Mouse (Mus musculus) kidney, postnatal 36 days (tissue): ENCODE data around the gene Letmd1.

ENCODE experiments used
- DNase-seq, 2 experiments: peaks; one replicate each; pipeline ENCODE4 v3.0.0; 2021 to 2022; ENCODE audit warnings: mixed read lengths in 2 of 2

Gene Letmd1

DNA sequence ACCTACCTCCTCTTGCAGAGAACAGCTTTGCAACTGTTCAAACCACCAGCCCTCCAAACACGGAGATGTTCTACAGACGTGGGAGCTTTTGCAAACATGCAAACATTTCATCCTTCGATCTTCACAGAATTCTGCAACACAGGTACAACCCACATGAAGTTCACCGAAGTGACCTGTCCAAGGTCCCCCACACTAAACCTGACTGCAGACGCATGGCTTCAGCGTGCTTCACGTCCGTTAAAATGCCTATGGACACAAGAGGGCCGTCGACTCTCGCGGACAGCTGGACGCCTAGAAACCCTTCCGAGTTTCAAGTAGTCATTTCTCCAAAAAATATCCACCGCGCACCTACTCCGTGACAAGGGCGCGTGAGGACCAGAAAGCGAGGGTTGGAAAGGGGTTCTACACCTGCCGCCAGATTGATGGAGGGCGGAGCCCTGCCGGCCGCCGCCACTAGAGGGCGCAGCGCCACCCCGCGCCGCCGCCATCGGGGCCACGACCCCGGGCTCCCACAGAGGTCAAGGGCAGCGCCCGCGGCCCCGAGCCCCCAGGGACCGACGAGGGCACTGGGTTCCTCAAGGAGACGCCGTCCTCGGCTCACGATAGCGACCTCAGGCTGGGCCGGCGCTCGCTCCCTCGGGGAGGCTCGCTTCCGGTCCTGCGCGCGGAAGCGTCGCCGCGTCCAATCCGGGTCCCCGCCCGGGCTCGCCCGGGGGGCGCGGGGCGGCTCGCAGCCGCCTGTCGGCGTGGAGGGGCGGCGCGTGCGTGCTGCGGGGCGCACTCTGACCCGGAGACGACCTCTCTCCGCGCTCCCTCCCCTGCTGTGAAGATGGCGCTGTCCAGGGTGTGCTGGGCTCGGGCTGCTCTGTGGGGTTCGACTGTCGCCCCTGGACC lies at the start of gene Letmd1:
Gene Letmd1 (plus strand): TSS at position 729 of the 894 bp plus-strand sequence.
- DNase-seq, result peak; percentile 91 to 94

DNA sequence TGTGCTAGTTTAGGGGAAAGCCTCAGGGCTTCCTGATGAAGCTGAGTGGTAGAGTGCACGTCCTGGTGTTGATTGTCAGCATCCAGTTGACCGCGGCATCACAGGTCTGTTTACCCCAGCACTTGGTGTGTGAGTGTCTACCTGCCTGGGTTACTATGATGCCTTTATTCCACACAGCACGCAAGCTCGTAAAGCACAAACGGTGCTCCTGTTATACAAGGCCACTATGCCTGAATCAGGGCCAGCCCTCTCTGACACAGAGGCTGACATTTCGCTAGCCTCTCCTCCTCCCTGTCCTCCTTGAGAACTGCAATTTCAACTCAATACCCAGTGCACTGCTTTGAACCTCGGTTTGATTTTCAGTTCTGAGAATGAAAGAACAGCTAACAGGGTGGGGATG lies 49.5 kb upstream of the Letmd1 start:
- peak in 1 of 2 experiments; percentile 30 for DNase-seq

DNA sequence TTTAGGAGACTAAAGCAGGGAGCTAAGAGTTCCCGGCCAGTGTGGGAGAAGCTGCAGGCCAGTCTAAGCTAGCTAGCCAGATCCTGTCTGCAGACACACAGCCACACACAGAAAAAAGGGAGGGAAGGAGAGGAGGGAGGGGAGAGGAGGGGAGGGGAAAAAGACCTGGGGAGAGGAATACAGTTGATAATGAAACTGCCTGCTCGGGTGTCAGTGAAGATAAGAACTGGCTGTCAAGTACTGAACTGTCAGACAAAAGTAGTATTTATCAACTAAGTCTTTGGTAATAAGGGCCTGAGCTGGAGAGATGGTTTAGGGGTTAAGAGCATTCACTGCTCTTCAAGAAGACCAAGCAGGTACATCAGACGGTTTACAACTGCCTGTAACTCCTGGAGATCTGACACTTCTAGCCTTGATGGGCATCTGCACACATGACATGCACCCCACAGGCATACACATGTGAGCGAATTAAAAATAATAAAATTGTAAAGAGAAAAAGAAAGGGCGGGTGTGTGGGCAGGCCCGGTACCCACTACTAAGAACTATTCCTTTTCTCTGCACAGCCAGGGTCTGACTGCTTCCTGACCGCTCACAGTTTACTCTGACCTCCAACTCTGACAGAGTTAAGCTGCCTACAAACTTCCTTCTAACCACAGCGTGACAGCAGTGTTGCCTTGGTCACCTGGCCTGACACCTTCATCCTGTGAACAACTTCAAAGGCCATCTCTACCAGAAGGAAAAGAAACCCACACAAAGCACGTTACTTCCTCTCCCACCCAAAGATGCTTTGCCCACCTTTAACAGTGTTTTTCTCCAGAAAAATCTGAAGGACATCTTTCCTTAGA lies 48.7 kb upstream of the Letmd1 start:
- no peak for DNase-seq

DNA sequence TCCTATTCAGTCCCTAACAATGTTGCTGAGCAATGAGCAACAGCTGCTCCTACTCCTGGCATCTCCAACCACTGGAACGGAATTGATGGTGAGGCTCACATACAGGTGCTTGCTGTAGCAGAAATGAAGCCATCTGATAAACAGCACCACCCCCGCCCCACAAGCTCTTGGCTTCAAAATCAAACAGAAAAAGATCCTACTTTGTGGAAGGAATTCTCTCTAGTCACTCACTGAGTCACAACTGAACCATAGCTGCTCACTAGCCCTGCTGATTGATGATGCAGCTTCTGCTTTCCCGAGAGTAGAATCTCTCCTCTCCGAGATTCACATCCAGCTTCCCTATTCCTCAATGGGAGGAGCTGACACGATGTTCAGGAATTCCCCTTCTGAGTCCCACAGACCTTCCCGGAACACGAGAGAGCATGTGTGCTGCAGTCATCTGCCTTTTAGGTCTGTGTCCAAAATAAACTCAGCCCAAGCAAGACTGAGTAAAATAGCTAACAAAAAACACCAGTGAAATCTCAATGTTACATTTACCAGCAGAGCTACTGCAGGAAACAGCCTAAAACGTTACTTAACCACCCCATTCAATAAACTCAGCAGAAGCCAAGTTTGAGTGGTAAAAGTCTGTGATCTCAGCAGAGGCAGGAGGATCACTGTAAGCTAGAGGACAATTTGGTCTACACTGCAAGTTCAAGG lies 47.6 kb upstream of the Letmd1 start:
- peak in 1 of 2 experiments; percentile 34 for DNase-seq

DNA sequence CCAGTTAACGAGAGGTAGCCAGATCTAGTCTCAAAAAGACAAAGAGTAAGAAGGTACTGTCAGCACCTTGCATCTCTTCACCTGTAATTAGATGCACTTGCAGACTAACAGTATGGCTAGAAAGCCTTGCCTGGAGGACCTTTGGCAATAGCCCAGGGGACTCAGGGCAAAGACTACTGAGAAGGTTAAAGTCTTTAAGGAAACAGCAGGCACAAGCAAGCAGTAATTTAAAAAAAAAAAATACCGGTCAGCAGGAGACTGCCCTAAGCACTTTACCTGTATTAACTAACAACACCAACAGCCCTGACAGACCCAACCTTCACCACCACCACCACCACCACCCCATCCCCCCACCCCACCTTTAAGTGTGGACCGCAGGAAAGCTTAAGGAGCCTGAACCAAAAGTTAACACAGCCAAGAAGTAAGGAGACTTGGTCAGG lies 47.0 kb upstream of the Letmd1 start, which contains the start of gene Gm5475:
Gene Gm5475 (plus strand): TSS at position 390 of the 440 bp plus-strand sequence.
- peak; percentile 82 to 89 for DNase-seq

DNA sequence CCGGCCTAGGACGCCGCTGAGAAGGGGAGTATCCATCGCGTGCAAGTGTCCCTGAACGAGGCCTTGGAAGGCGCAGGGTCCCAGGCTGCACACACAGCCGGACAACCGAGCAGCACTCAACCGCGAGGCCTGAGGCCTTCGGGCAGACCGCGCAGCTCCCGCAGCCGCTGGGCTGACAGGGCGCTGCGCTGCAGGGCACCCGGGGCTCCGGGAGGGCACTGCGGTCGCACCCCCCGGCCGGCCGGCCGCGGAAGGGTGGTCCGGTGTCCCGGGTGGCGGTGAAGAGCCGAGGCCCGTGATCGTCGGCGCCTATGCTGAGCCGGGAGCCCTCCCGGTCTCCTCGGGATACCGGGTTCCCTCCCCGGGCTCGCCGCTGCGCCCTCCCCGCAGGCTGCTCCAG lies 46.3 kb upstream of the Letmd1 start:
- peak in 1 of 2 experiments; percentile 51 for DNase-seq

DNA sequence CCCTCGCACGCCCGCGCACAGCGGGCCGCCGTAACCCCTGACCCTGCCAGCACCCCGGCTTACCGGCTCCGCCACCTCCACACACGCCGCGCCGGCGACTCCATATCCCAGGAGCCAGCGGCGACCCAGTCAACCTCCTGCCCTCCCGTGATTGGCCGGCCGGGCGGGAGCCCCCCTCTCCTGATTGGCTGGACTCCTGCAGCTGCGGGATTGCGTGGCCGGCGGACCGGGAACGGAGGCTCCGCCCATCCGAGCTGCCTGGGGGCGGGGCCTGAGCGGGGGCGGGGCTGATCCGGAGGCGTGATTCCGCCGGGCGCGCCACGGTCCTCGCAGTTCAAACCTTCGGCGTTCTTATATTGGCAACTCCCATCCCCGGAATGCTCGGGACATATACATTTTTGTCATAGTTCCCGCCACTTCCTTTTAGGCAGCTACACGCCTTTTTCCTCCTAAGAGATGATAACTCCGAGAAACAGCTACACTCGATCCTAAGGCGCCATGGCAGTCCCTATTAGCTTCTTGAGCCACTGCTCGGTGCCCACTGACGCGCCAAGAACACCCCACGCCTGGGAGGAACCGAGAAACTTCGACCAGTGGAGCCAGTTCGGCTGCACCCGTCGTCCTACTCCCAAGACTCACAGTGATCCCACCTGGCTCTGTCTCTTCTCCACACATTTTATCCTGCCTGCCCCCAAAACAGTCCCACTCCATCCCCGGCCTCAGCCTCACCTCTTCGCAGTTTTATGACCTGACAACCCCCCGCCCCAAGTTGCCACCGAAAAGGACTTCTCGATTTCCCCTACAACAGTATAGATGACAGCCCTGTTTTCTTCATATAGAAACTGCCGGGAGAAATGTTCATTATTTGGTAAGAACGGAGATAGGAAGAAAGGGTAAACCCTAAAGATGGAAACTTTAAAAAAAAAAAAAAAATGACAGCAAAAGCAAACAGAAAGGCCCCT lies 45.6 kb upstream of the Letmd1 start:
- DNase-seq, result peak; percentile 98

DNA sequence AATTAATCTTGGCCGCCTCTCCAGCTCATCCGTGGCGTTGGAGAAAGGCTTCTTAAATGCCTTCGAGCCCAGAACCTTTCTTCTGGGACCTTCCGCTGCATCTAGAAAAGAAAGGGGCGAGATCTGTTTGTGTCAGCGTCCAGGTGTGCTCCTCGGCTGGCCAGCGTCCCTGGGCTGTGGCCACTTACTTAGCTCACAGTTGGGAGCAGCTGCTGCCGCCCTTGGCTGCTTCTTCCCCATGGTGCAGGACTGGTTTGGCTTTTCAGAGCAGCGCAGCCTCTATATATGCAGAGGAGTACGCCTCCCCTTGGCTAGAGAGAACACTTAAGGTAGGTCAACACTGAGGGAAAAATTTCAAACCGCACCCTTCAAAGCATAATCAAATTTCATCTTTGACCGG lies 44.9 kb upstream of the Letmd1 start:
- peak; percentile 51 to 70 for DNase-seq

DNA sequence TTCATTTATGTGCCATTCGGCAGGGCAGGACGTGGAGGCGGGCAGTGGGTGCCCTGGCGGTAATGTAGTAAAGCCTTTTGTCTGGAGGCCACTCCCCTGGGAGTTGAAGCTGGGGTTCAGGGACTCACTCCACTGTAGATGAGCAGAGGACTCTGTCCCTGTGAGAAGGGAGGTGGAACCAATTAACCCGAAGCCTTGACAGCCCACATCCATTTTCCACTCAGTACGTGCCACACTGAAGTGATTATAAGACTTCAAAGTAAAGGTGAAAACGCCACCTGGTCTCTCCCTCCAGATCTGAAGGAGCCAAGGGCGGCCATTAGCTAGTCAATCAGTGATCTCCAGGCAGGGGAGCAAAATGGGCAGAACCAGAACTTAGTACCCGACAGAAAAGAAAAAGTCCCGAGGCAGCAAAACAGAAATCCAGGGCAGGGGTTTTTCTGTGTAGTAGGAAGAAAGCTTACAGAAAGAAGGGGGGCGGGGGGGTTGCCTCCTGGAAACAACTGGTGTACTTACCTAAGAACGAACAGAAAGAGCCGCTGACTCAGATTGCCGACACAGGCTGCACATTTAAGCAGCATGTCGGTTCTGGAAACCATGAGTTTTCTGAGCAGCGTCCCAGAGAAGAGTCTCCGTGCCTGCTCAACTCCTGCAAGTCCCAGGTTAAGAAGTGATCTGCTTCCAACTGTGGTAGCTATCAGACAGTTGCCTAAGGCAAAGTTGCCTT lies 44.3 kb upstream of the Letmd1 start, which contains the start of gene Slc11a2:
Gene Slc11a2 (minus strand): TSS at position 677 of the 727 bp plus-strand sequence.
- DNase-seq, result peak; percentile 70

DNA sequence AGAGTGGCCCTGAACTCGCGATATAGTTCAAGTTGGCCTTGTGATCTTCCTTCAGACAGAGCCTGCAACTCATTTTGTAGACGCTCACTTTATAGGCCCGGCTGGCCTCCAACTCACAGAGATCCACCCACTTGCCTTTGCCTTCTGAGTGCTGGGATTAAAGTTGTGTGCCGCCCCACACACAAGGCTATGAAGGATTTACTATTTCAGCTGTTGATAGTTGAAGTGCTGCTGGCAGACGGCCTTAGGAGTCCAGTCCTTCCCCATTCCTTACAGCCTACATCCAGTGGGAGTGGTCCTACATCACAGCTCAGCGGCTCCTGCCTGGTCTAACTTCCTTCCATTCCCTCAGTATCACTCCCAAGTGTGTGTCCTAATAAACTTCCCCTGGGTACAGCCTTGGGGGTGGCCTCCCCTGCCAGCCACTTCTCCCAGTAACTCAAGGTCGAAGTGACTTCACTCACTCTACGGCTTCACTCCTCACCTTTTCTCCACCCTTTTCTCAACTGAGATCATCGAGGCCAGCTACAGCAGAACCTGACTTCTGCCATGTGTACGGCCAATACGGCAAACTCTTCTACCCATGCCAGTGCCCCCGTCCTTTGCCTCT lies 40.4 kb upstream of the Letmd1 start:
- no peak for DNase-seq

DNA sequence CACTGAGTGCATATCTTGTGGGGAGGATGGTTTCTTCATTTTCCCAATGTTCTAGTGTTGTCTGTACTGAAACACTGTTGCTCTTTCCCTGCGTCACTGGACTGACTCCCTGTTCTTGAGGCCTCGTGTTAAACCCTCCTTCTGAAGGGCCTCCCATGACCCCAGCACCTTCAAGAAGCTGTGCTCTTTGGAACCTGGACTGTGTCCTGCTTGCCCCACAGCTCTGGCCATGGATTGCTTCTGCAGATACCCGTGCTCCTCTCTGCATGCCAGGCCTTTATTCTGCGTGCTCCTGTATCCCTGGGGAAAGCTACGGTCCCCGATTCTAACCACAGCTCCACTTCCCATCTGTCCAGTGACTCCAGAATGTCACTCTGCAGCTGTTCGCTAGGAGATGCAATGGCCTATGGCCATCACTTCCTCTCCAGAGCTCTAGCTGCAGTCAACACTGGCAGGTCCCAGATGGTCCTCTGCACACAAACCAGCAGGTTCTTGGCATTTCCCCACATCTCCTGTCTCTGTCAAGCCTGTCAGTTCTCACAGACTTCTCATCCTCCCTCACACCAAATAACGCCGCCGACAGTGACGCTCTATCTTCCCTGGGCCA lies 38.8 kb upstream of the Letmd1 start:
- peak; percentile 59 to 74 for DNase-seq

DNA sequence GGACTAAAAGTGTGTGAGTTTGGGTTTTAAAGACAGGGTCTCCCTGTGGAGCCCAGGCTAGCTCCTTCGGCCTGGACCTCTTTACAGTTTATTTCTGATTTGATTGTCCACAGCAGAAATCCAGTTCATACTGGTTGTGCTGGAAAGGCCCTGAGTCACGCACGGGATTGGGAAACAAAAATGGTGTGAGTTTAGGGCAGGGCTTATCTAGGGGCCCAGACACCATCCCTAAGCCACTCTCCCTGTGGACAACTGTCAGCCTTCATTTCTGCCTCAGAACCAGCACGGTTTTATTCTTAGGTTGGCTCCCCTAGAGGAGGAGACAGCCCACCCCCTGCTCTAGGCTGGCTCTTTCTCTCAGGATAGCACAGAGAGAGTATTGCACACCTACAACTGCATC lies 35.6 kb upstream of the Letmd1 start:
- no peak for DNase-seq

DNA sequence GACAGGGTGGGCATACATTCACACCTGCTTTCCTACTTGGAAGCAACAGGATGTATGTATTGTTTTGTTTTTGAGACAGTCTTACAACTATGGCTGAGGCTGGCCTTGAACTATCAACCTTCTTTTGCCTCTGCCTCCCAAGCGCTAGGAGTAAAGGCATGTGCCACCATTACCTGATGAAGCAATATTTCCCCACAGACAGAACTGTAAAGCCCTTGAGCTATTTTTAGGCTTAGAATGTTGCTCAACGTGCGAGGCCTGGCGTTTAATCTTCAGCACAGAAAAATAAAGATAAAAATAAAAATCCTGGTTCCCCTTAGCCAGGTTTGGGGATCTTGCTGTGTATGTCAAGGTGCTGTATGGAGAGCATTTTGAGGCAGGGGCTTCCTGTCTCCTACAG lies 32.7 kb upstream of the Letmd1 start:
- no peak for DNase-seq

DNA sequence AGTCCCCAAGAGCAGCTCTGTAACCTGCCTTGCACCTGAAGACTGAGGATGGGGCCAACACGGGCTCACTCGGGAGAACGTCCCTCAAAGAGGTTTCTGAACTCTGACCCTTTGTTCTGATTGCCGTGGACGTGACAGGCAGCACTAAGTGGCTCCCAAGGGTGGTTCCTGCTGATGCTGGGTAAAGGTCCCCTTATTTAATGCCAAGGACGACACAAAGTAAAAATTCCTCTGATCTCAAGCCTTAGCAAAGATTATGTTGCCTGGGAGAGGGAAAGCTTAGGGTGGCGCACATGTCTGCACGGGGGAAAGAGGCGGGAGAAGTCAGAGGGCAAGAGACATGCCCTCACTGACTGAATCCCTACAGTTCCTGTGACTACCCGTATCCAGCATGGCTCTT lies 32.3 kb upstream of the Letmd1 start:
- no peak for DNase-seq

DNA sequence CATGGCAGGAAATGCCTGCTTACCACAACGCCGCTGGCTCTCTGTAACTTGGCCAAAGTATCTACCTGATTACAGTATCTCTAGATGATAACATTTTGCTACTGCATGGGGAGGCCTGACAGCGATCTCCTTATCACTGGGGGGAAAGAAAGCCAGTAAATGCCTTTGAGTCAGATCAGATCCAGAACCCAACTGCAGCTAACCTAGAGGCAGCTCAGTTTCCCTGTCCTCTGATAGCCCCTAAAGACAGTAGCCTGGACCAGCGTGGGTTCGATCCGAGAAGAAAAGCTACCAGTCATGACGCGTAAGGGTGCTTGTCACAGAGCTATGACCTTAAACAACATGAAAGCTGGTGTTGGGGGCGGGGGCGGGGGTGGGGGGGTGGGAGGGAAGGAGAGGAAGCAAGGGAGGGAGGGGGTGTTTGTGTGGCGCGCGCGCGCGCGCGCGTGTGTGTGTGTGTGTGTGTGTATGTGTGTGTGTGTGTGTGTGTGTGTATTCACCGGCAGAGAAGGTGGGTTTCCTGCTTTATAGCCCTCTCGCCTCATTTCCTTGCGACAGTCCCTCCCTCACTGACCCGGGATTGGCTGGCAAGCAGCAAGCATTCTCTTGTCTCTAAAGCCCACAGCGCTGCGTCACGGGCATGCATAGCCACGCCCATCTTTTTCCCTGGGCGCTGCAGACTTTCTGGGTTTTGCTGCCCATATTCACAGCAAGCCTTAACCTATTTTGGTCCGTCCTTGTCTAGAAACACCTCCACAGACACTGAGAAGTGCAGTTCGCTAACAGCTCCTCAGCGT lies 25.5 kb upstream of the Letmd1 start:
- peak; percentile 92 to 93 for DNase-seq

DNA sequence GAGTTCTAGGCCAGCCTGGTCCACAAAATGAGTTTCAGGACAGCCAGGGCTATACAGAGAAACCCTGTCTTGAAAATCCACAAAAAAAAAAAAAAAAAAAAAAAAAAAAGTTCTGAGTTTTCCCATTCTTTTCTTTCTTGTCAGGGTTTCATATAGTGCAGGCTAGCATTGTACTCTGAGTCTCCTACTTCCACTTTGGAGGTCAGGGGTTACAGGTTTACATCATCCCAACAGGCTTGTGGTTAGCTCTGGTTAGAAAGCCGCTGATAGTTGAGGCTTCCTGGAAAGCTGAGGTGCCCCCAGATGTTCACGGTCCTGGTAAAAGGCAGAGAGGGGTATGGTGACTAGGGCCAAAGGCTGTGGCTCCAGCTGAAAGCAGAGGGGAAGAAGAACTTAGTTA lies 21.9 kb upstream of the Letmd1 start:
- DNase-seq, result no peak

DNA sequence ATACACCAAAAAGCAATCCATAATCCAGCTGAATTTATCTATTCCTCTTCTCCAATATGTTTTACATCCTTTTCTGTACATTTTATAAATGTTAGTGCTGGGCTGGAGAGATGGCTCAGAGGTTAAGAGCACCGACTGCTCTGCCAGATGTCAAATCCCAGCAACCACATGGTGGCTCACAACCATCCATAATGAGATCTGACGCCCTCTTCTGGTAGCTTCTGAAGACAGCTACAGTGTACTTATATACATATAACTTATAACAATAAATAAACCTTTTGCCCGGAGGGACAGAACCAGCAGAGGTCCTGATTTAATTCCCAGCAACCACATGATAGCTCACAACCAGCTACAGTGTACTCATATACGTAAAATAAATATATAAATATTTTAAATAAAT lies 20.3 kb upstream of the Letmd1 start:
- no peak for DNase-seq

DNA sequence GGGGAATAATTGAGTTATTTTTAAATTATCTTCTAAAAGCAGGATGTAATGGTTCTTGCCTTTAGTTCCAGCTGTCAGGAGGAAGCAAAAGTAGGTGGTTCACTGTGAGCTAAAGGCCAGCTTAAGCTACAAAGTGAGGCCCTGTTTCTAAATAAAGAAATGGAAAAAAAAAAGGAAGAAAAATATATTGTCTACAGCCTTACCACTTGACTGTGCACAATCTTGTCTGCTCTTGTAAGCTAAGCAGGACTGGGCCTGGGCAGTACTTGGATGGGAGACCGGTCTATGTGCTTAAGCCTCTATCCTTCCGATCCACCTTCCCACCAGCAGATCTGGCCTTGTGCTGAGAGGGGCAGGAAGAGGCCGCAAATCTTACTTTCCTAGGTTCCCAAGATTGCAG lies 19.3 kb upstream of the Letmd1 start:
- no peak for DNase-seq

DNA sequence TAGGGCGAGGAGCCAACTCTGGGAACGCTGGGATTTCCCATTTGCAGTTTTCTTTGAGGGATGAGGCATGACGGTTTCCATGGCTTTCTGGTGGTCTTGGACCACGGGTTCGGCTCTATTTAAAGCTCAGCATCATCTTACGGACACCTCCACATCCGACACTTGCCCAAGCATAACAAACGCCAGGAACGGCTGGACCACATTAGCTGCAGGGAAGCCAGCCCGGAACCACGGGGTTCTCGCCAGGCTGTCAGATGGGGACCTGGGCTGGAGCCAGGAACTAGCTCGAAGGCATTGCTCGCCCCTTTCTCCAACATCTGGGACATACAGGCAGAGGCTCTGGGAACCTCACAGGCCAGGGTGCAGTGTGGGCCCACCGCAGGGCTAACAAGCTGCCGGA lies 17.6 kb upstream of the Letmd1 start:
- DNase-seq, result peak; percentile 34 to 67
